Mouse (Mus musculus) testis, postnatal 10 days (tissue): ENCODE measurements around the gene Pibf1.

ENCODE experiments used
- DNase-seq: peaks from one replicate; pipeline ENCODE4 v3.0.0; 2021; ENCODE audit warnings: low spot score

Pibf1 gene

DNA sequence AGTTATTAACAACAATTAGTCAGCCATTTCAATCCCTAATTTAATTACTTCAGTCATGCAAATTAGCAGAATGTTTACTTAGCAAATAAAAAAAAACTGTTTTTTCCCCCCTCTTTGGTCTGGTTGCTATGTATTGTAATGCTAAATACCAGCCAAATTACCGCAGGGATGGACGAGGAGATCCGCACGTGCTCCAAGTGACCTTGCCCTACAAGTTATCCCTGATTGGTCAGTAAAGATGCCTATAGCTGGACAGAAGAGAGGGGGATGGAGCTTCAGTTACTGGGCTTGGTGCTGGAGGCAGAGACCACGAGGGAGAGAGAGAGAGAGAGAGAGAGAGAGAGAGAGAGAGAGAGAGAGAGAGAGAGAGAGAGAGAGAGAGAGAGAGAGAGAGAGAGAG lies 167.5 kb downstream of the Pibf1 start:
- DNase-seq, result no peak

DNA sequence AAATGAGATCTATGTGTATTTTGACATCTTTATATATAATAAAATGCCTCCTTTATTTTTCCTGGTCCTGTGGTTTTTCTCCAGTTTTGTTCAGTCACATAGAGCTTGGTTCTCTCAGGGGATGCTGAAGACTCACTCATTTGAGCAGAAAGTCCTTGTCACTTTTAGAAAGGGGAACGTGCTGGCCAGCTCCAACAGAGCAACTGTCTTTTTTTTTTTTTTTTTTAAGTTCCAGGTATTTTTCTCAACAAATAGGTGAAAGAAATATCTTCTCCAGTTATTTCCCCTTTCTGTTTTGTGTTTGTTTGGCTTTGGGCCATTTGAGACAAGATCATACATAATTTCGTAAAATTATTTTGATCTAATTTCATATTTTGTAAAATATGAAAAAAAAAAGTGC lies 174.8 kb downstream of the Pibf1 start:
- DNase-seq, result no peak

DNA sequence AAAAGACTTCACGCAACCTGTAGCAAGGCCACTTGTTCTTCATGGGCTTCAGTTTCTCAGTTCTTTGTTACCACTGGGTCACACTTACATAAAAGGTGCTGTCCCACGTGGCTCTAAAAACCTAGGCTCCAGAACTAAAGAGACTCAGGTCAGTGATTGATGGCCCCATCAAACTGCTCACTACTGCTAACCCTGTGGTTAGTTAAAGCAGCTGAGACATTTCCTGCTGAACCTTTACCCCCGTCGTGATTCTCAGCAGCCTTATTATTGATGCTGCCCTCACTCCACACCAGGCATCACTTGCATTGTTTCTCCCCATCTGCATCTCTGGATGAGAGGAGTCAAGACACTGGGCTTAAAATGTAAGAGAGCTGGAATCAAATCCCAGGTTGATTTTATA lies 176.6 kb downstream of the Pibf1 start:
- DNase-seq, result no peak

DNA sequence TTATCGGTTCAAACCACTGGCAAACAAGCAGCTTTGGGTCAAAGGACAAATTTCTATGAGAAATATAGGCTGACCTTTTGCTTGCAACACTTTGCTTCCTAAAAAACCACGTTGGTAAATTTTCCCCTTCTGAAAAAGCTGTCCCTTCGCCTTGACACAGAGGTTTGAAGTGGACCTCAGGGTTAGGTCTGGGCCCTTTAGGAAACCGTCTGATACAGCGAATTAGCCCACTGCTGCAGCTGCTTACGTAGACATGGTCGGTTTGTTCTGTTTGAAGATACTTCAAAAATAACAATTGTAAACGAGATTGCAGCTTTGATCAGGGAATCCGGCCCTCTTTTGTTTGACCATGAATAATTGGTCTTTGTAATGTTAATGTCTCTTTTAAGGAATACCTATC lies 179.1 kb downstream of the Pibf1 start:
- DNase-seq, result no peak

DNA sequence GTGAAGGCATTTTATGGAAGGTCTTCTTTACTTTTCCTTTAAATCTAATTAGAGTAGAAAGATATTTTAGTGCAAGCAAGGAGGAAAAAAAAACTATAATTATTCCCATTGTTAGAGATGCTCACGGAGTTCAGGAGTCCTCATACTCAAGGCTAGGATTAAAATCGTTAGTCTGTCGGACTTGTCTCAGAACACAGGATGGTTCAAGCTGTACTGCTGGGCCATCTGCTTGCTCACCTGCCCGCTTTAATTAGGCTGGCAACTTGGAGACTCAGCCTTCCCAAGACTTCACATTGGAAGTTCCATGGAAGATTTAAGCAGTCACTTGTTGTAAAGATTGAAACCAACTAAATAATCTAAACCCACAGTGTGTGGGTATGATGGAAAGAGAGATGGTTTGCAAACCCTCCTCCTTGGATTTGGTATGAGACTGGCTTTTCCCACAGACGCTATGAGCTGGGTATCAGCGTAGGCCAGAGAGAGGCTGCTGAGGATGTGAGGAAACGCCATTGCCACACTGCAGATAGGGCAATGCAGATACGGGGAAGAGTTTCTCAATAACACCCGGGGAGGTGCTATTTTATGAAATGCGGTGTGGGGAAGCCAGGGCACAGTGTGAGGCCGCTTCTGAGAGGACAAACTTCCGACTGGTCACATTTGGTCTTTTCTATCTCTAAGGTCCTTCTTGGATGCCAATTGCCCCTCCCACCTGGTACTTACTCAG lies 179.7 kb downstream of the Pibf1 start:
- no peak for DNase-seq

DNA sequence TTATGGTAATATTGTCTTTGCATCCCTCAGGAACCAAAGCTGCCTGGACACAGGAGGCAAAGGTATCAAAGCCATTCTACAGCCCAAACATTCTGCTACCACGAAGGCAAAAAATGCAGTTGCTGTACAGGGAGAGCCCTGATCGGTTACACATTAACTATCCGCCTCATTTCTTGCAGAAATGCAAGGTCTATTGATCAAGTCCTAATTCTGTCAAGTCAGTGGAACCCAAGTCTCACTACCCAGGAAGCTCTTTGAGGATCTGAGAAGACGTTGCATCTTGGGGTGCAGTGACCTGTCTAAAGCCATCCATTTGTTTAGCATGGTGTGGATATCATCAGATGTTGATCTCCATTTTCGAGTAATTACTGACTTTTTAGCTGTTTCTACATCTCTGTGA lies 181.2 kb downstream of the Pibf1 start:
- DNase-seq, result no peak

DNA sequence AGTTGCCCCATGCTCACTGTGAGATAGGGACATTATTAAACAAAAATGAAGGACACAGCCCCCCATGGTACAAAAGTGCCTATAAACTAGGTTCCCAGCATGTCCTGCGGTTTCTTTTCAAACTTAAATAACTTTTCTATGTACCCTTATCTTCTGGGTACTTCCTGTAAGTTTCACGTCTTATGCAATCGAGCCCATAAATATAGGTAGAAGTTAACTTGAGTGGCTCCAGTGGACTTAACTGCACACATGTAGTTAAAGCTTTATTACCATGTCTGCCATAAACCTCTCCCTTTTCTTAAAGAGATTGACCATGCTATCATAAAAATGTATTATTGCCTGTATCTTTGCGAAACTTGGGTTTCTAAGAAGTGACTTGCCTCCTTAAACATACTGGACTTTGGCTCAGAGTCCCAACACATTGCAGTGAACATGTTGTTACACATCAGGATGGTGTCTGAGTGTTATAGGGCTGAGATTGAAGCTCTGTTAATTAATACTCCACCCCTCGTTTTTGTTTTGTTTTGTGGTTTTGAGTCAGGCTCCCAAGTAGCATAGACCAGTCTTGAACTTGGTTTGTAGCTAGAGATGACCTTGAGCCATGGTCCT lies 181.7 kb downstream of the Pibf1 start:
- no peak for DNase-seq

DNA sequence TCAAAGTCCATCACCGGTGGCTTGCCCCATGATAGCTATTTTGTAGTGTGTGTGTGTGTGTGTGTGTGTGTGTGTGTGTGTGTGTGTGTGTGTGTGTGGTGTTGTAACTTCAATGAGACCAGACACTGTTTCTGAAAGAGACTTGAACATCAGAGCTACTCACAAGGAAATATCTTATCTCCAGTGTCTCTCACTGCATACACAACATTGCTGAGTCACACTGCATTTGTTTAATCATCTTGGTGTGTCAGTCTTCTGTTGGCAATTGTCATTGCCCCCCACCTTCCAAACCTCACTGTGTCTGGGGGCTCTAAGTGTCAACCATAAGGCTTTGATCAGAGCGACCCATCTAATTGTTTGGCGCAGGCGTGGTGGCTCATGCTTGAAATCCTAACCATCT lies 186.3 kb downstream of the Pibf1 start:
- DNase-seq, result no peak

DNA sequence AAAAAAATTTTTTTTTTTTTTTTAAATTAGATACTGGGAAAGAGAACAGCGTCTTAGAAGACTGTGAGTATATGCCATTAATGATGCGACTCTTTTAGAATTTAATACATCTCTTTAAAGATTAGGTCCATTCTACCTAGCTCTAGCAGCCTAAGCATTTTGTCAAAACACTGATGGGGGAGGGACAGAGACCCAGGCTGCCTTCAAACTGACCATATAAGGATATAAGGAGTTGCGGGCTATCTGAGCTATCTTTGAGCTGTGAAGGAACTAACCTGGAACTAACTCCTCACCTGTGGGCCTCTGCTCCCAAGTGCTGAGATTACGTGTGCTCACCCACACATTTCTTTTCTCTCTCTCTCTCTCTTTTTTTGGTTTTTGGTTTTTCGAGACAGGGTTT lies 193.0 kb downstream of the Pibf1 start:
- no peak for DNase-seq

DNA sequence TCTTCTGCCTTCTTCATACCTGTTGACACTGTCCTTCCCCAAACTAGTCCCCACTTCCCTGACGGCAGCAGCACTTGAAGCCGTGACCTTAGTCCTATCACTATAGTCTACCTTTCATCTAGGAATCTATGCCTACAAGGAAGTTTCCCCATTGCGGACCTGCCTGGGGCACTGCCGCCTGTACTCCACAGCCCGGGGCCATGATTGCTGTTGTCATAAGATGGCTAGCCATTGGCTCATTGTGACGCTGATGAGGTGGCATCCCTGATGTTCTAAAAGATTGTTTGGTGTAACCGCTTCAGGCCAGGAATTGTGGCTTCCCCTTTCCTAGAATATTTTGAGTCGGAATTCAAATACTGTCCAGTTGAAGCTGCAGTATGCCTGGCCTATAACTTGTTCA lies 195.2 kb downstream of the Pibf1 start:
- DNase-seq, result no peak

DNA sequence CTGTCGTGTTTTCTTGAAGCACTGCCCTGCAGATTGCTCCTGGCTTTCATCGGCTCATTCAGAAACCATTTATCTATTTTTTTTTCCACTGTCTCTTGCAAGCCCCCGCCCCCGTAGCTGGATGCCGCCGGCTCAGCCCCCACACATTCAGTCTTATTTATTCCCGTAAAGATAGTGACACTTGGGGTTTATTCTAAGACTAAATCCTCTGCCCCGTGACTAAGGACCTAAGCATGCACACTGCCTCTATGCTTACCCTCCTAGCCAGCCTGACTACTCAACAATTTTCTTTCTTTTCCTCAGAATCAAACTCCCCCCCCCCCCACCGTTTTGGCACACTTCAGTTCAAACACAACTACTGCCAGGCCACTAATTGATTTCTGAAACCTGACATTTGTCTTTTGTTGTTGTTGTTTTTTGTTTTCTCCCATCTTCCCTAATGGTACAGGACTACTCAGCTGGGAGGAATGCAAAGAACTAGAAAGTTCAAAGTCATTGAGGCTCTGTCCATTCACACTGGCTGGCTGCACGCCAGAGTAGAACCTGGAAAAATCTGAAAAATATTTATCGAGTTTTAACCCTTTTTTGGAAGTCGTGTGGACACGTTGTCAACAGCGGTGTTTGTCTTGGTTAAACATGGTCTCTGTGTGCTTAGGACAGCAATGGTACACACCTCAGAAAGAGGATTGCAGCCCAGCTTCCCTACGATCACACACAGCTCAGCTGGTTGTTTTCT lies 196.6 kb downstream of the Pibf1 start:
- no peak for DNase-seq

DNA sequence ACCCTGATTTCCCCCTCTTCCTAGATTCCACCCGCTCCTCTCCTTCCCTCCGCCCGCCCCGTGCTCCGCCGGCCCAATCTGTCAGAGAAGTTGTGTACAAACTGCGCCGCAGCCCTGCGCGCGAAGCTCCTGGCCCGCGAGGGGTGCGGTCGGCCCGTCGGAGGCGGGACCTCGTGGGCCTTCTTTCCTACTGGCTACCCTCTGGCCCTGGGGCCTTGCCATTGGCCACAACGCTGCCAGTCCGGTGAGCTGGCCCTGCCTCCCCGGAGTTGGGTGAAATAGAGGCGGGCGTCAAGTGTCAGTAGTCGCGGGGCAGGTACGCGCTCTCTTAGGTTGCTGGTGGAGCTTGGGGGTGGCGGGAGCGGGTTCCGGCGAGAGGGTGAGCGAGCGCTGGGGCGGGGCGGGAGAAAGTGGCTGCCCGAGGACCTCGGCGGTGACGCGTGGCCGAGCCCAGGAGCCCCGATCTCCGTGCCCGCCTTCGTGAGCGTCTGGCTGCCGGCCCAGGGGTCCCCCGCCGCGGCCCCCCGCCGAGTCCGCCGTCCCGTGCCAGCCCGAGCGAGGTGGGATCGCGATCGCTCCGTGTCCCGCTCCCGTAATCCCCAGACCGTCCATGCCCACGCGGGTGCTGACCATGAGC lies 199.3 kb downstream of the Pibf1 start, which contains the start of gene Klf5:
Gene Klf5, plus strand, starts transcription at position 307 of the 637 bp plus-strand sequence.
- DNase-seq, result peak; percentile 88

DNA sequence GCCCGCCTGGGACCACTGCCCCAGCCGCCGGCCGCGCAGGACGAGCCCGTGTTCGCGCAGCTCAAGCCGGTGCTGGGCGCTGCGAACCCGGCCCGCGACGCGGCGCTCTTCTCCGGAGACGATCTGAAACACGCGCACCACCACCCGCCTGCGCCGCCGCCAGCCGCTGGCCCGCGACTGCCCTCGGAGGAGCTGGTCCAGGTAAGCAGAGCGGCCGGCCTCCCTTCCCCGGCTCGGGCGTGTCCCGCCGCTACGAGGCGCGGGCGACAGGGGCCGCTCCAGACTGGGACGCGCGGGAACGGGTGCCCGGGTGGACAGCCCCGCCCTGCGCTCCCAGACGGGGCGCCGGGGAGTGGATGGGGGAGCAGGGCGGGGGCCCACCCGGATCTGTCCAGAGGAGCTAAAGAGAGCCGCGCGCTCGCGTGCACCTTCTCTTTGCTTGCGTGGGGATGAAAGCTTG lies 199.8 kb downstream of the Pibf1 start:
- DNase-seq, result peak; percentile 69

DNA sequence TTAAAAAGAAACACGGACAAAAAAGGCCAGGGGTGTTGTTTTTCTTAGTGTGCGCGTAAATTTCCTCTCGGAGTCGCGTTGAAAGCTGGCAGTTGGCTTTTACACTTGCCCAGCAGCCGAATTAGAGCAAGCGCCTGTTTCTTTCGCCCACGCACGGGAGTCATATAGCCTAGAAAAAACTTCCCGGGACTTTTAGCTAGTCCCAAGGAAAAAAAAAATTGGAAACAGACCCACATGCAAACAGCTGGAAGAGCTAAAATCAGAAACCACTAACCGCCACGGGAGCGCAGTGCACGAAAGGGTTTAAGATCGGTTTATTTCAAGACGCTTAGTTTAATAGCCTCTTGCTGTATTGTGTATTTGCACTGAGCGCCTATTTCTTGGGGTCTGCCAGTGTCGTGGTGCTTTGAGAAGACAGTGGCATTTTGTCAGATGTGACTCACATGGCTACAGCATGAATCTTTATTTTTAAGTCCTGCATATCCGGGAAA lies 200.5 kb downstream of the Pibf1 start:
- no peak for DNase-seq

DNA sequence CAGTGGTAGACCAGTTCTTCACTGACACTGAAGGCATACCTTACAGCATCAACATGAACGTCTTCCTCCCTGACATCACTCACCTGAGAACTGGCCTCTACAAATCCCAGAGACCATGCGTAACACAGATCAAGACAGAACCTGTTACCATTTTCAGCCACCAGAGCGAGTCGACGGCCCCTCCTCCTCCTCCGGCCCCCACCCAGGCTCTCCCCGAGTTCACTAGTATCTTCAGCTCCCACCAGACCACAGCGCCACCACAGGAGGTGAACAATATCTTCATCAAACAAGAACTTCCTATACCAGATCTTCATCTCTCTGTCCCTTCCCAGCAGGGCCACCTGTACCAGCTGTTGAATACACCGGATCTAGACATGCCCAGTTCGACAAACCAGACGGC lies 202.2 kb downstream of the Pibf1 start:
- DNase-seq, result no peak
